Mouse (Mus musculus) spleen, adult 18-20 months (tissue): ENCODE results near the gene Klhdc1.

Experiments
- DNase-seq, 2 experiments: peaks; one replicate each; pipeline ENCODE4 v3.0.0; 2022; ENCODE audit warnings: mixed read lengths in 2 of 2

Klhdc1 gene

DNA sequence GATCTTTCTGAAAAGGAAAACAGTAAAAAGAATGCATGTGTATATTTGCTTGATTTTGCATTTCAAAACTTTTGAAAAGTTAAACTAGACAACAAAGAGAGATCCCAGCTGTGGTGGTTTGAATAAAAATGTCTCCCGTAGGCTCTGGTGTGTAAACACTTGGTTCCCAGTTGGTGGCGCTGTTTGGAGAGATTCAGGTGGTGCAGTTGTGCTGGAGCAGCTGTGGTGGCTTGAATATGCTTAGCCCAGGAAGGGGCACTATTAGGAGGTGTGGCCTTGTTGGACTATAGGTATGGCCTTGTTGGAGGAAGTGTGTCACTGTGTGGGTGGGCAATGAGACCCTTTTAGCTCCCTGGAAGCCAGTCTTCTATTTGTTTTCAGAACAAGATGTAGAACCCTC, 11.7 kb upstream of the Klhdc1 start:
- DNase-seq: peak; percentile 19 to 48

DNA sequence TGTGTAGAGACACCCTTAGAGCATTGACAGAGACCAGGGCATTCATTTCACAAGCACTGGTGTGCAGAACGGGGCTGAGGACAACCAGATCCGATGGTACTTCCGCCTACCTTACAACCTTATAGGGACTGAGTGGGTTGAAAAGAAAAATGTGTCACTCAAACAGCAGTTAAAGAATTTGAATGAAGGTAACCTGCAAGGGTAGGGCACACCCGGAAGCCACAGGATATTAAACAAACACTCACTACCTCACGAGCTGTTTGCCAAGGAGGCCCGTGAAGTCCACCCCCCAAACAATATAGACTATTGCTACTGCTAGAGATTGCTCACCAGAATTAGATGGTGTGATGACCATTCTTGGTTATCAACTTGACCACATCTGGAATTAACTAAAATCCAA, 5.2 kb upstream of the Klhdc1 start:
- DNase-seq: no peak

DNA sequence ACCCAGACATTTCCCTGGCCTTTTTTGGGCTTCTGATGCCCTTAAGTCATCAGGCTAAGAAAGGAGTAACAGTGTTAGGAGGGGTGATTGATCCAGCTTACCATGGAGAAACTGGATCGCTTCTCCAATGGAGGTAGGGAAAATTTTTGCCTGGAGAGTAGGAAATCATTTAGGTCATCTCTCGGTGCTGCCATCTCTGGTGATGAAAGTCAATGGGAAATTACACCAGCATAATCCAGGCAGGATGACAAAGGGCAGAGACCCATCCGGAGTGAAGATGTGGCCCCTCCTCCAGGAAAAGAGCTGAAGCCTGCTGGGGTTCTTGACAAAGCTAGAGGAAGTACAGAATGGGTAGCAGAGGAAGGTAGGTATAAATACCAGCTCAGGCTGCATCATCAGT, 2.7 kb upstream of the Klhdc1 start:
- no peak for DNase-seq

DNA sequence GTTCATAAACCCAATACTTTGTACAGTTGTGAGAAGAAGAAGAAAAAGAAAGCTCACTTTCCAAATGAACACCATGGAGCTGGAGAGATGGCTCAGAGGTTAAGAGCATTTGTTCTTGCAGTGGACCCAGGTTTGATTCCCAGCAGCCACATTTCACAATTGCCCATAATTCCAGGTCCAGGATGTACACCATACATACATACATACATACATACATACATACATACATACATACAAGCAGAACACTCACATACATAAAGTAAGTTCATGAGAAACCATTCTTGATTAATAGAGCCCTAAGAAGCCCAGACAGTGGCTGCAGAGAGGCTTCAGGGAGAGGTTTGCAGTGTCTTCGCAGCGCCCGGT, 412 bp downstream of the Klhdc1 start:
- DNase-seq: no peak

DNA sequence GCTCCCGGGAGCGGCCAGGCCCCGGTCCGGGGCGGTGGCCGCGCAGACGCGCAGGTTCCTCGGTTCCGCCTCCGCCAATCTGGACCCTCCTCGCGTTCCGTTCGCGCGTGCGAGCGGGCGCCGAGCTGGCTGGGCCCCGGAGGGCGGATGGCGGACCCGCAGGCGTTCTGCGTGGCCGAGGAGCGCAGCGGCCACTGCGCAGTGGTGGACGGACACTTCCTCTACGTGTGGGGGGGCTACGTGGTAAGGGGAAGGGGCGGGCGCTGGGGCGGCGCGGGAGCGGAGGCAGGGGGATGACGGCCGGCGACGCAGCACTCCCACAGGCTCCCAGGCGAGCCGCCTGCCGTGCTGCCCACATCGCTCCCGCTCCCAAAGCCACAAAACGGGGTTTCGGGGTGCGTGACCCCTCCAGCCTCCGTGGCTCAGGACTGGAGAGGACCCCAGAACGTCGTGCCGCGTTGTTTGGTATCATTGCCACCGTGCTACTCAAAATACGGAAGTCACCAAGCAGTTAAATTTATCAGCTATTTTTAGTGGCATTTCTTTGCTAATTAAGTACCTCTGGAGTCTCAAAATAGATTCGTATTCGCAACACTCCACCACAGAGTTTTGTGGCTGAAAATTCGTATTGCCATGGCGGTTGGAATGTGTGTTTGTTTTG, 925 bp downstream of the Klhdc1 start:
- DNase-seq: peak; percentile 46 to 67

DNA sequence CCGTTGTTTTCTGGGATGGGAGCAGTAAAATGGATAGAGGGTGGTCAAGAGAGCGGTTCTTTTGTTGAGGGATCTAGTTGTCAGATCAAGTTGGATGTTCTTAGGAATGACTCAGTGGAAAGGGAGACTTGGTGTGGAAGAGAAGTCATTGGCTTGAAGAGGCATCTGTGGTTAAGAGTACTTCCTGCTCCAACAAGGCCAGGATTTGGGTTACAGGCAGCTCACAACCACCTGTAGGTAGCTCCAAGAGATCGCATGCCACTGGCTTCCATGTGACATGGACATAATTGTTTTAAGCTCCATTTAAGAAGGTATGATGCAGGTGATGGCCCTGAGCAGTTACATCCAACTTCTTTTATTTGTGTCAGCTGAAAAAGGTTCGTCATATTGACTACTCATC, 8.8 kb downstream of the Klhdc1 start:
- no peak for DNase-seq

DNA sequence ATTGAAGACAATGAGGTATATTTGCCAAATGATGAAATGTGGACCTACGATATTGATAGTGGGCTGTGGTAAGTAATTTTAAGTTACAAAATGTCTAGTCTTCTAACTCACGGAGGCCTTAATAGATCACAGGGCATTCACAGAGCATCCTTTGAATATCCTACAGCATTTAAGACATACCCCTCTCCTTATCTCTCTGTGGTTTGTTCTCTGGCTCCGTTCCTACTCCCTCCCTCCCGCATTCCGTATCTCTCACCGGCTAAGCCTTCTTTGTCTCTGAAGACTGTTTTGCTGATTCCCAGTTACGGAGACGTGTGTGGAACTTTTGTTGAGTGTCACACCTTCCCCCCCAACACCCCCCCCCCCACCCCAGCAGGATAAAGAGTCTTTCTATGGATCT, 9.8 kb downstream of the Klhdc1 start:
- no peak for DNase-seq

DNA sequence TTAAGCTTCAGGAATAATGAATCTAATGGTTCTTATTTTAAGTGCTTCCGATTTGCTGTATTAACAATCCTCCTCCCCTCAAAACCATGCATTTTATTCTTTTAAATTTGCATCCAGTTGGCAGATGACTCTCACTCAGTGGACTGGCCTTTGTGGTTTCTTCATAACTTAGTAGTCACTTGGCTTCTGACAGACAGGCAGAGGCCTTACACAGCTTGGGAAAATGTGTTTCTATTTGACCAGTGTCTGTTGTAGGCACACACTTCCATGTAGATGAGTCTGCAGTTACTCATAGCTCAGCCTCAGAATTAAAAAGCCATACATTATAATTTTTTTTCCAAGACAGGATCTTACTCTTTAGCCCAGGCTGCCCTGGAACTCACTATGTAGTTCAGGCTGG, 12.8 kb downstream of the Klhdc1 start:
- DNase-seq: no peak

DNA sequence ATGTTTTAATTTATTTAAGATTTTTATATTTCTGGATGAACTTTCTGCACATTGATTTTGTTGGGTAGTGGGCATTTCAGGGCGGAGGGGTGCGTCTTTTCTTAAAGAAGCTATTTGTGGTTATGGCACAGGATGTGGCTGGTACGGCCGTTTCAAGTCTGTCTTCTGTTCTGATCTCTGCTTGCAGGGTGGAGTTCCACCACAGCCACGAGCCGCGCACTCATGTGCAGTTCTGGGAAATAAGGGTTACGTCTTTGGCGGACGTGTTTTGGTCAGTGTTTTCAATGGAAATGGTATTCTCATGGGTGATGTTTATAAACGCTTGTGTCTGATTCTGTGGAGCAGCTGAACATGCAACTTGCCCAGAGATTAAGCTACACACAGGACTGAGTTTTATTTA, 16.9 kb downstream of the Klhdc1 start:
- DNase-seq: peak; percentile 19 to 31

DNA sequence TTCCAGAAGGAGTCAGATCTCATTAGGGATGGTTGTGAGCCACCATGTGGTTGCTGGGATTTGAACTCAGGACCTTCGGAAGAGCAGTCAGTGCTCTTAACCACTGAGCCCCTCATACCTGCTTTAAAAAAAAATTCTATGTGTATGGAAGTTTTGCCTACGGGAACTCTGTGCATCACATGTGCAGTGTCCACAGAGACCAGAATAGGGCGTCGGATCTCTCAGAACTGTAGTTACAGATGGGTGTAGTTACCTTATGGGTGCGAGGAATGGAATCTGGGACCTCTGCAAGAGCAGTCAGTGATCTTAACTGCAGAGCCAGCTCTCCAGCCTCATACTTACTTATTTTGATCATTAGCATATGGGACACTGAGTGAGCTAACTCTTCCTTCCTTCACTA, 21.3 kb downstream of the Klhdc1 start:
- DNase-seq: no peak

DNA sequence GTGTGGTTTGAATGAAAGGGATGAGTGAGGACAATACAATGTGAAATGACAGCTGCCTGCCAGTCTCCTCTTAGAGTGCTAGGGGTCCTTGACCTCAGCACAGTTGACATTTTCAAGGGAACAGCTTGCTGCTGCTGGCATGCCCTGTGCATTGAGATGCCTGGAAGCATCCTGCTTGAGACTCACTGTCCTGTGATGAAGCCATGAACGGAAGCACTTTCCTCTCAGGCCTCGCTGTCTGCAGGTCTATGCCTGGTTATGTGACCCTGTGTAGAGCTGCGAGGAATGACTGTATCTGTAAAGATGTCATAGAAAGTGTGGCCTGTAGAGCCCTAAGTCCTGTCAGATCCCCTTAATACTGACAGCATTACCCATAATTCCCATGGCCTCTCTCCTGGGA, 24.1 kb downstream of the Klhdc1 start:
- no peak for DNase-seq

DNA sequence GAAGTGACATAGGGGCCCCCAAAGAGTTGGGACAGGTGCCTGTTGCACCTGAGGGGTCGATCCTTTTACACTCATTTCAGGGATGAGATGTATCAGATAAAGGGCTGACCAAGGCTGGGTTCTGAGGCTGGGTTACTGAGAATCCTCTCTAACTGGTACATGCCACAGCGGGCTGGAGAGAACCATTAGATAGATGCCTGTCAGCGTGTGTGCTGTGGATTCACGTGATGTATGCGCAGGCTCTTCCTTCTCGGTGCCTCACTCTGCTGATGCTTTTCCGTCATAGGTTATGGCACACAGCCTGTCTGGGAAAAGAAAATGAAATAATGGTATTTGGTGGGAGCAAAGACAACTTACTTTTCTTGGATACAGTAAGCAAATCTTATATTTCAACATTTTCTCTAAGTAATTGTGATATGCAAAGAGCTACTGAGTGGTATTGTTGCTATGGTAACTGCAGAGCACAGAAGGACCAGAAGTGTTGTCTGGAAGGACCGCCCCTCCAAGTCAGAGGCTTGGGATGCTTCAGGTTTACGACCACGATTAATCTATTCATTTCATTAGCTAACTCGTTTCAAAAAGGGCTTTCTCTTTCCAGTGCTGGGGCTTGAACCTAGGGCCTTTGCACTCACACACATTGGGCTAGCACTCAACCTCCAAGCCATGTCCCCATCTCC, 27.1 kb downstream of the Klhdc1 start:
- no peak for DNase-seq

DNA sequence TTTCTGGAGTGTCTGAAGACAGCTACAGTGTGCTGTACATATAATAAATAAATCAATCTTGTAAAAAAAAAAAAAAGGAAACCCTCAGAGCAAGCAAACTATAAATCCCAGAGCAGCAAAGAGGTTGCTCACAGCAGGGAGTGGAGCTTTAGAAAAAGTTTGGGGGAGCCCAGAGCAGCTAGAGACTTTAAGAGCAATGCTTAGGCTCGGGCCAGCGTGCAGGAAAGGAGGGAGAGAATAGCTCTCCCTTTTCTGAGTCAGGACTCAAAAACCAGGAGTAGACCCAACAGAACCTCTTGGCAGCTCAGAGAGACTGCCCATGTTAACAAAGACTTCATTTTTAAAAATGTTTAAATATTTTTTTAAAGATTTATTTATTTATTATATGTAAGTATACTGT, 28.0 kb downstream of the Klhdc1 start:
- no peak for DNase-seq

DNA sequence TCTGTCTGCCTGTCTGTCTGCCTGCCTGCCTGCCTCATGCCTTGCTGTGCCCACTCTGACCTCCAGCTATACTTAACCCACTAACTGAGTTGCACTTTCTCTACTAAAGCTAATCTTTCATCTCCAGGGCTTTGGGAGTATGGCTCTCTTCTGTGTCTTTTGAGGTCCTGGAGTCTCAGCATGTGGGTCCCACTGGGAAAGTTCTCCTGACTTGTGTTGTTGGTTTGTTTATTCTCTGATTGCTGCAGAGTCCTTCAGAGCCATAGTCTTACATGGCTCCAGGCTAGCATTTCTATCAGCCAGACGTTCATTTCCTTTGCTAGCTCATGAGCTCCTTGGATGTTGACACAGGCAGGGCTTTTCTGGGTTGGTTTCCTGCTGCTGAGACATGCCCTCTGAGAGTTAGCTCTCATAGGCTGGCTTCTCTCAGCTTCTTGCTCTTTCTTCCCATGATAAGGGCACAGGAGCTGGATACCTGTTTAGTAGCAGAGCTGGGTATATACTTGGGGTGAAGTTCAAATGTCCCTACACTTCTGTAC, 39.0 kb downstream of the Klhdc1 start:
- DNase-seq: no peak

DNA sequence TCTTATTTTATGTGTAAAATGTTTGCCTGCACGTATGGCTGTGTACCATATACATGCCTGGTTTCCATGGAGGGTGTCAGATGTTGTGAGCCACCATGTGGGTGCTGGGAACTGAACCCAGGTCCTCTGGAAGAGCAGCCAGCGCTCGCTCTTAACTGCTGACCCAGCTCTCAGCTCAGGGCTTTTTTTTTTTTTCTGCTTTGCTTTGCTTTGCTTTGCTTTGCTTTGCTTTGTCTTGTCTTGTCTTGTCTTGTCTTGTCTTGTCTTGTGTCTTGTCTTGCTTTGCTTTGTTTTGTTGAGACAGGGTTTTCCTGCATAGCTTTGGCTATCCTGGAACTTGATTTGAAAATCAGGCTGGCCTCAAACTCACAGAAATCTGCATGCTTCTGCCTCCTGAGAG, 39.9 kb downstream of the Klhdc1 start:
- DNase-seq: no peak

DNA sequence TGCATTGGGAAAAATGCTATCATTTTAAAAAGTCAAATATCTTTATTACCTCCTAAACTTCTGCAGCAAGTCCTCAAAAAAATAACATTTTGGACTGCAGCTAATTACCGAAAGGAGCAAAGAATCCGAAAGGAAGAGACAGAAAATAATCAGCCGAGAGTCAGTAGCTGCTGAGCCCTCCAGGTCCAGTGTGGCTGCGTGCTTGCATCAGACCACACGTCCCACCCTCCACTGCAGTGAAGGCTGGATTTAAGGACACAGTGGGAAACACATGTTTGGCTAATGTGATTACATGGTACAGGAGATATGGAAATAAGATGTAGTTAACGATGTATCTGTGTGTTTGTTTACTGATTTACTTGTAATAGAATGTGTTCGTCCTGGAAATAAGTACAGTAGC, 42.2 kb downstream of the Klhdc1 start:
- DNase-seq: no peak

DNA sequence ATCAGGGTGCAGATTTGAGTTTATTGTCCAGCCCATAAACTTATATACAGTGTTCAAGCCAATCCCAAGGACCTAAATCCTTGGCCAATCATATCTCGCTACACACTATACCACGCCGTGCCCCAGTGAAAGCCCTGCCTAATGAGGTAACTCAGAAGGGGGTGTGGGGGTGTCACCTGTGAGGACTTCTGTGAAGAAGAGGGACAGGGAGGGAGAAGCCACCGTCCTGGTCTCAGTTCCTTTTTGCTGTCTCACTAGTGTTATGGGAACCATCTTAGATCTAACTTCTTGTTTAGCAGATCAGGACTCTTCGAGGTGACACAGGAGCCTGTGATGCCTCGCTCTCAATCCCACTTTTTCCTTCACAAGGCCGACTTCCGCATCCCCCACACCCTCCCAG, 46.6 kb downstream of the Klhdc1 start:
- peak in 1 of 2 experiments; percentile 19 for DNase-seq

DNA sequence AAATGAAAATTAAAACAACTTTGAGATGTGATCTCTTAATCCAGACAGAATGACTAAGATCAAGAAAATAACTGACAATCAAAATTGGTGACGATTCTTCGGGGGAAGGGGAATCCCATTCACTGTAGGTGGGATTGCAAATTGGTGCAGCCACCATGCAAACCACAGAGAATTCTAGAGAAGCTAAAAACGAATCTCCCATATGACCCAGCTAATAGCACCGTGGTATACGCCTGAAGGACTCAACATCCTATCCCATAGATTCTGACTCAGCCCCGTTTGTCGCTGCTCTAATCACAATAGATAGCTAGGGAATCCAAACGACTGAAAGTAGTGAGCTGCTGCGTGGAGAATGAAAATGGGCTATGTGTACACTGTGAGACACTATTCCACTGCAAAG, 47.7 kb downstream of the Klhdc1 start:
- no peak for DNase-seq

DNA sequence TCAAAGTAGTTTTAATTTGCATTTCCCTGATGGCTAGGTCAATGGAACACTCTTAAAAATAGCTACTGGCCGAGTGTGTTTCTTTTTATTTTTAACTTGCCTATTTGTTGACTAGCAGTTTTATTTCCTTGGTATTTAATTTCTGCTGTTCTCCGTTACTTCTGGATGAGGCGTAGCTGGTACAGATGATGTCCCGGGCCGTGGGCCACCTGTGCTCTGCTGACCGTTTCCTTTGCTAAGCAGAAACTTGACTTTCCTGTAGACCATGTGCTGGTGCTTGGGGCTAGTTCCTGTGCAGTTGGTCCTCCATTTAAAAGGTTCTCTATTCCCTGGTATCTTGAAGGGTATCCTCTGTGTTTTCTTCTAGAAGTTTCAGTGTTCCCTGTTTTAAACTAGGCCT, 51.4 kb downstream of the Klhdc1 start:
- no peak for DNase-seq

DNA sequence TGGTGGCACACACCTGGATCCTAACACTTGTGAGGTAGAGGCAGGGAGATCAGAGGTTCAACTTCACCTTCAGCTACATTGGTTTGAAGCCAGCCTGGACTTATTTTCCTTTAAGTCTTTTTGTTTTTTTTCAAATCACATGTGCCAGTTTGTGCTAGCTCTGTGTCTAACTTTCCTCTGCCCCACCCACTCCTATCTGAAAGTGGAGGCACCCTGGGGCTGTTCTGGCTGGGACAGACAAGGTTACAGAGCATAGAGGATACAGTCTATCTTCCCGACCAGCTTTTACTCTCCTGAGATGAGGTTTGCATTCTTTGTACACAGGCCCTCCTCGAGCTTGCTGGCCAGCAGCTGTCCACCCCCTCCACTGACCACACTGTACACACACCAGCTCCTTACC, 52.8 kb downstream of the Klhdc1 start:
- no peak for DNase-seq

DNA sequence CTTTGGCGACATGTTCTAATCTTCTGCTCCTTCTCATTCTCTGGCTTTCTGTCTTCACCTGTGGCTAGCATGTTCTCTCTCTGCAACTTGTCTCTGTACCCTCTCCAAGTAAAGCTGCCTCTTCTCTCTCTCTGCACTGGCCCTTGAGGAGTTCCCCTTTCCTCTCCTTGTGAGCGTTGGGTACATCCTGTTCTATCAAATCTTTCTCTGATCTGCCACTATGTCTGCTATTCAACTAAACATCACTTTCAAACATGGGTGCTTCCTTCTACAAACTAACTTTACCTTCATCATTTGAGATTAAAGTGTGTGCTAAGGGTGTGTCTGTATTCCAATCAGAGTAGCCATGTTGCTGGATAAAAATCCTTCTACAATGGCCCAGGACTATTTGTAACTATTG, 54.0 kb downstream of the Klhdc1 start:
- no peak for DNase-seq

DNA sequence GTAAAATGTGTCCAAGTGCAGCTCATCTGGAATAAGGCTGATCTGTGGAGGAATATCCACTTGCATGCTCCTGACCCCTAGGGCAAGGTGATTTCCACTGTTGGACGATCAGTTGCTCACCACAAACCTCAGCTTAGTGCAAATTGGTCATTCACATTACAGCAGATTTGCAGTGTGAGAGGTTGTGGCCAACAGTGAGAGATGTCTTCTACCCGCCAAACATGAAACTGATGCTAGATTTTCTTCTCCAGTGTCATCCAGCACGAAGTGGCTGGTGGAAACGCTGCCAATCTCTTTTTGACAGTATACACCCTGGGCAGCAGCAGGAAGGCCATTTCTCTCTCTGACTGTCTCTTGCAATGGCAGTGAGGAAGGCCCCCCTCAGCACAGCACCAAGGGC, 54.7 kb downstream of the Klhdc1 start:
- no peak for DNase-seq

DNA sequence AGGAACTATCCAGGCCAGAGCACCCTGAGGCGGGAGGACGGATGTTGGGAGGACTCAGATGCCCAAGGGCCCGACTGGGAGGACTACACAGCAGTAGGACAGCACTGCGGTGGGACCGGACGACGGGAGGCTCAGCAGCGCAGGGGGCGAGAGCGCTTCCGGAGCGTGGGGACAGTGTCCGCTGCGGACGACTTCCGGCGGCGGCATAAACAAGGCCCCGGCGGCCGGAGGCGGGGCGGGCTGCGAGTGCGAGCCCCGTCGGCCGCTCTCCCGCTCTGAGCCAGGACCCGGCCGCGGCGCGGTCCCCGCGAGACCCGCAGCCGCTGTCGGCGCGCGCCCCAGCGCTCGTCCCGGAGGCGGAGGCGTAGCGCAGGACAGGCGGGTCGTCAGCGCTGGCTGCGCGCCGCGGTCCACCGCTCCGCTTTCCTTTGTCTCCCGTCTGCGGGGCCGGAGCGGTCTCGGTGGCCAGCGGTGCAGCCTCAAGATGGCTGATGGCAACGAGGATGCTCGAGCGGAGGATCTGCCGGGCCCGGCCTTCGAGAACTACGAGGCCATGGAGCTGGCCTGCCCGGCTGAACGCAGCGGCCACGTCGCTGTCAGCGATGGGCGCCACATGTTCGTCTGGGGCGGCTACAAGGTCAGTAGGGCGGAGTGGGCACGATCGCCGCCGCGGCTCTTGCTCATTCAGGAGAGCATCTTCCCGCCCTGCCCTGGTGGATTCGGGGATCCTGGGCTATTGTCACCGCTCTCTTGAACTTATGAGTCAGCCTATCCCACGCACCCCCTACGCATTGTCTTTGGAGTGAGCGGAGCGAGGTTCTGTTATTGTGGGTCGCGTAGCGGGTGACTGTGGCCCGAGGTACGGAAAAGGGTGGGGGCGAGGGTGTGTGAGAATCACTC, 55.8 kb downstream of the Klhdc1 start, which contains the start of gene Klhdc2:
Gene Klhdc2 (plus strand): TSS at position 171 of the 900 bp plus-strand sequence.
- peak; percentile 58 to 74 for DNase-seq
